Mouse (Mus musculus): ENCODE data around the gene Wdr62.

DNA sequence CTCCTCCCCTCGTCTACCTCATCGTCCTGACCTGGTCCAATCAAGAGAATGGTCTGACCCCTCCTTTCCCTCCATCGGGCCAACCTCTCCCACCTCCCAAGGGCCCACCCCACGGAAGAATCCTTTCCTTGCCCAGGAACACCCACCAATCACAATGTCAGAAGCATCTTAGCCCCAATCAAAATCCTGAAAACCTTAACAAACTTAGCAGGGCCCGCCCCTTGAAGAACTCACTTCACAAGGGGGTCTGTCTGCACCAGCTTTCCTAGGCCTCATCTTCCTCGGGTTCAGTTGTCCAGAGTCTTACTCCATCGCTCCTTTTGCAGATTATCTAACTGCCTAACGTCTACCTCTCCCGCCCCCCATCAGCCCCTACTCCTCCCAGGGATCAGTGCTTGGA, 87.2 kb downstream of the Wdr62 start:
- TF ChIP-seq CTCF (IDR thresholded peaks at IDR 0.05; ENCODE audit: low read depth, low read length) (no peak), POLR2A (IDR thresholded peaks at IDR 0.05; ENCODE audit: extremely low read depth, insufficient read depth, low read length) (no peak)

All from liver, adult 2 months (tissue).